Mouse (Mus musculus): ENCODE results near the gene Rangap1. TPM values are rescaled to one million over a fixed set of nuclear protein-coding genes. Genes with fewer than 3 reads are reported as not detected.
A peak's percentile ranks its signal among the peaks of the same experiment; 100 is the strongest.

Rangap1 gene
- polyA plus RNA-seq, 1 experiment from 2014 or later = 90.9 TPM

GRCm38 (mm10) chr15:81694891-81695290 lies 50.4 kb downstream of the Rangap1 start:
- Histone ChIP-seq H3K36me3 (no peaks in the 10 kb centered on the region), H3K4me2 (peak overlapping the region; percentile 73), H3K27me3 (peaks cover 65% of the 10 kb centered on the region), H3K9me3 (replicated peaks) (no peaks in the 10 kb centered on the region), H3K4me3 (replicated peaks) (peak overlapping the region; percentile 54), H3K27ac (no peak overlapping the region), H3K4me1 (replicated peaks) (peaks cover 17% of the 10 kb centered on the region), H3K9ac (peak overlapping the region; percentile 55; the same call in 1 of the 2 replicates)
- 39% methylated on average over 19 of the region's 19 CpGs for WGBS (ENCODE audit: insufficient replicate concordance)
- no peak for DNase-seq
- ATAC-seq (ENCODE audit: low read depth) = no peak

DNA sequence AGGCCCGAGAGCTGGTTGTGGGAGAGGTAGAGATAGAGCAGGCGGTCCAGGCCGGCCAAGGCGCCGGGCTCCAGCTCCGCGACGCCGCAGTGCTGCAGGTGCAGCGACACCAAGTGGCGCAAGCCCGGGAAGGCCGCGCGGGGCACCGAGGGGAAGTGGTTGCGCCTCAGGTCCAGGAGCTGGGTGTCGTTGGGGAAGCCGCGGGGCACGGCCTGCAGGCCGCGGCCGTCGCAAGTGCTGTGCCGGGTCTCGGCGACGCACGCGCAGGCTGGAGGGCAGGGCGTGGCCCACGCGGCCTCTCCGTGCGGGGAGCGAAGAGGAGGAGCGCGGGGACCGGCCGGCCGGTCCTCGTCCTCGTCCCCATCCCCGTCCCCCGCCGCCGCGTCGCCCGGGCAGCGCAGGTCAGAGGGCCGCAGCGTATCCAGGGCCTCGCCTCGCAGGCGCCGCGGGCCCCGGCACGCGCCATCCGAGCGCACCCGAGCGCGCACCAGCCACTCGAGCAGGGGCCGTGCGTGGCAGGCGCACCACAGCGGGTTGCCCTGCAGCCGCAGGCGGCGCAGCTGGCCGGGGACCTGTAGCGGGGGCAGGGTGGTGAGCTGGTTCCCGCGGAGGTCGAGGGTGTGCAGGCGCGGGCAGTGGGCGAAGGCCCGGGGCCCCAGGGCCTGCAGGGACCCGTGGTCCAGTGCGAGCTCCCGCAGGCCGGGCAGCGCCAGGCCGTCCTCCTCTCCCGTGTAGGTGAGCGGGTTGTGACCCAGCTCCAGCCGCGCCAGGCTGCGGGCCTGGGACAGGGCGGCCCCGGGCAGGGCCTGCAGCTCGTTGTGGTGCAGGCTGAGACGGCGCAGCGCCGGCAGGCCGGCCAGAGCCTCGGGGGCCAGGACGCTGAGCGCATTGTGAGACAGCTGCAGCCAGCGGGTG lies 51.1 kb downstream of the Rangap1 start:
- H3K27ac ChIP-seq = no peak overlapping the region
- WGBS (ENCODE audit: insufficient replicate concordance) = 2% methylated on average over 107 of the region's 107 CpGs
- ATAC-seq (ENCODE audit: low read depth) (peak; percentile 66), DNase-seq (peak; percentile 60)
- peak overlapping the region; percentile 73 for H3K4me2 ChIP-seq
- H3K36me3 ChIP-seq = no peaks in the 10 kb centered on the region
- peak overlapping the region; percentile 55 for H3K9ac ChIP-seq
- peaks cover 17% of the 10 kb centered on the region for H3K4me1 ChIP-seq (replicated peaks)
- no peaks in the 10 kb centered on the region for H3K9me3 ChIP-seq (replicated peaks)
- peaks cover 63% of the 10 kb centered on the region for H3K27me3 ChIP-seq
- peak overlapping the region; percentile 54 for H3K4me3 ChIP-seq (replicated peaks)

GRCm38 (mm10) chr15:81693366-81693966 lies 51.9 kb downstream of the Rangap1 start:
- H3K4me3 ChIP-seq (replicated peaks) = peak overlapping the region; percentile 54
- peaks cover 63% of the 10 kb centered on the region for H3K27me3 ChIP-seq
- DNase-seq = no peak
- H3K36me3 ChIP-seq = no peaks in the 10 kb centered on the region
- peak overlapping the region; percentile 73 for H3K4me2 ChIP-seq
- ATAC-seq (ENCODE audit: low read depth) = 0 out of 2 replicates have a peak, but pooled peaks have one; percentile 3
- H3K4me1 ChIP-seq (replicated peaks) = peaks cover 17% of the 10 kb centered on the region
- H3K9ac ChIP-seq = peak overlapping the region; percentile 36; the same call in 1 of the 2 replicates
- 9% methylated on average over 41 of the region's 41 CpGs for WGBS (ENCODE audit: insufficient replicate concordance)
- no peak overlapping the region for H3K27ac ChIP-seq
- no peaks in the 10 kb centered on the region for H3K9me3 ChIP-seq (replicated peaks)

DNA sequence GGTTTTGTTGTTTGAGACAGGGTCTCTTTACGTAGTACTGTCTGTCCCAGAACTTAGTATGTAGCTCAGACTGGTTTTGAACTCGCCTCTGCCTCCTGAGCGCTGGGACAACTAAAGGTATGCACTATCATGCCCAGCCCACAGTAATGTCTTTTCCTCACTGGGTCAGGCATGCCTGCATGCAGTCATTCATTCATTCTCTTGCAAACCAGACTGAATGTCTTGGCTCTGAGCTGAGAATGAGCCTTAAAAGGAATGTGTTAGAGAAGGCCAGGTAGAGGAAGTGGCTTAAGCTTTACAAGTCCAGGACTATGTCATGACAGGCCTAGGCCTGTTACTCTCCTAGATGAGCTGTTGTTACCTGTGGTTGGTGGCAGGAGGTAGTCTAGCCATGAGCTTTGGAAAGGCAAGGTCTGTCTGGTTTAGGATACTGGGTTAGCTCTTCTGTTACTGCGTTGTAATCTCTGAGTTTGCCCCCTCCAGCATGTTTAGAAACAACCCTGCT lies 65.0 kb downstream of the Rangap1 start:
- ATAC-seq (ENCODE audit: low read depth) = no peak

DNA sequence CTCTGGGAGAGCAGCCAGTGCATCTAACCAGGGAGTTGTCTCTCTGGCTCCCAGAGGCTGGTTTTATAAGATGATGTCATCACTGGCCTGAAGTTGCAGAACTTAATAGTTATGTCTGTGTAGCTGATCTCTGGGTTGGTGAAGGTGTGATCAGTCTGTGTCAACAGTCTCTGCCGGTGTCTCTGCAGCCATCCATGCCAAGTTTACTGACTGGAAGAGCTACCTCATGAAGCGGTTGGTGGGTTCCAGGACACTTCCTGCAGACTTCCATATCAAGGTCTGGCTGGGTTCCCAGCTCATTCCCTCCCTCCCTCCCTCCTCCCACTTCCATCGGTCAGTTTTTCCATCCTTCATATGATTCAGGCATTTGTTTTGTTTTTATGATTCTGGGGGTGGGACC lies 68.7 kb downstream of the Rangap1 start:
- WGBS (ENCODE audit: insufficient replicate concordance) = 83% methylated on average over 3 of the region's 3 CpGs
- no peak for DNase-seq
- no peak overlapping the region for H3K4me3 ChIP-seq (replicated peaks)
- no peak for ATAC-seq (ENCODE audit: low read depth)
- no peaks in the 10 kb centered on the region for H3K9me3 ChIP-seq (replicated peaks)
- H3K4me2 ChIP-seq = no peak overlapping the region
- H3K27me3 ChIP-seq = no peaks in the 10 kb centered on the region
- H3K9ac ChIP-seq = no peak overlapping the region
- H3K27ac ChIP-seq = no peak overlapping the region
- peaks cover 64% of the 10 kb centered on the region for H3K36me3 ChIP-seq
- no peaks in the 10 kb centered on the region for H3K4me1 ChIP-seq (replicated peaks)

More for the DNA sequence above, 65.0 kb downstream of the Rangap1 start:
- Histone ChIP-seq H3K9me3 (replicated peaks) (no peaks in the 10 kb centered on the region), H3K9ac (no peak overlapping the region), H3K27me3 (no peaks in the 10 kb centered on the region), H3K4me2 (no peak overlapping the region), H3K4me3 (replicated peaks) (no peak overlapping the region), H3K4me1 (replicated peaks) (no peaks in the 10 kb centered on the region), H3K27ac (no peak overlapping the region), H3K36me3 (peaks cover 84% of the 10 kb centered on the region)
- WGBS (ENCODE audit: insufficient replicate concordance) = 87% methylated on average over 4 of the region's 4 CpGs
- no peak for DNase-seq

DNA sequence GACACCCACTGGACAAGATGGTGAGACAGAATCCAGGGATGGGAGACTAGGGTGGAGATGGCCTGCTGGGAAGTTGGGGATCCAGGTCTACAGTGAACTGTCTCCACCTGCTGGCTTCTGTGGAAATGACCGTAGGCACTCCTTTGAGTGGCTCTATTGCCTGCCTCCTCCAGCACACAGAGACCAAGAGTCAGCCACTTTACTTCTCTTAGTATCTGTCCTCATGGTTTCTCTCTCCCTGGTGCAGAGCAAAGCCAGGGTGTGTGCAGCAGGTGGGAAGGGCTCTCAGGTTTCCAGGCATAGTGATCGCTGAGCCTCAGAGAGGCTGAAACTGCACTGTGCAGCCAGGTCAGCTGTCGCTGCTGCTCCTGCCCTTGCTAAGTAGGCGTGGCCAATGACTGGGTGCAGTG lies 75.1 kb downstream of the Rangap1 start:
- 76% methylated on average over 4 of the region's 4 CpGs for WGBS (ENCODE audit: insufficient replicate concordance)
- ATAC-seq (ENCODE audit: low read depth) (0 out of 2 replicates have a peak, but pooled peaks have one; percentile 26), DNase-seq (no peak)
- H3K27ac ChIP-seq = no peak overlapping the region
- no peak overlapping the region for H3K4me2 ChIP-seq
- peaks cover 5% of the 10 kb centered on the region for H3K4me1 ChIP-seq (replicated peaks)
- peaks cover 59% of the 10 kb centered on the region for H3K36me3 ChIP-seq
- no peaks in the 10 kb centered on the region for H3K9me3 ChIP-seq (replicated peaks)
- H3K9ac ChIP-seq = no peak overlapping the region
- no peak overlapping the region for H3K4me3 ChIP-seq (replicated peaks)
- no peaks in the 10 kb centered on the region for H3K27me3 ChIP-seq

DNA sequence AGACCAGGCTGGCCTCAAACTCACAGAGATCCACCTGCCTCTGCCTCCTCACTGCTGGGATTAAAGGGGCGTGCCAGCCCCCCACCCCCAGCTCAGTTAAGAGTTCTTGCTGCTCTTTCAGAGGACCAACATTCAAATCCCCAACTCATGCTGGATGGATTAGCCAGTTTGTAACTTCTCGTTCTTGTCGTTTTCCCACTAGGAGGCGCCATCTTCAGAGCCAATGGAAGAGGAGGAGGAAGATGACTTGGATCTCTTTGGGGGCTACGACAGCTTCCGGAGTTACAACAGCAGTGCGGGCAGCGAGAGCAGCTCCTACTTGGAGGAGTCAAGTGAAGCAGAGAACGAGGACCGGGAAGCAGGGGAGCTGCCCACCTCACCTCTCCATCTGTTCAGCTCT lies 78.4 kb downstream of the Rangap1 start:
- Histone ChIP-seq H3K27ac (no peak overlapping the region), H3K27me3 (no peaks in the 10 kb centered on the region), H3K36me3 (peaks cover 44% of the 10 kb centered on the region), H3K4me1 (replicated peaks) (peaks cover 14% of the 10 kb centered on the region), H3K9me3 (replicated peaks) (no peaks in the 10 kb centered on the region), H3K4me3 (replicated peaks) (no peak overlapping the region), H3K9ac (no peak overlapping the region), H3K4me2 (no peak overlapping the region)
- 78% methylated on average over 10 of the region's 10 CpGs for WGBS (ENCODE audit: insufficient replicate concordance)
- ATAC-seq (ENCODE audit: low read depth) (no peak), DNase-seq (no peak)

DNA sequence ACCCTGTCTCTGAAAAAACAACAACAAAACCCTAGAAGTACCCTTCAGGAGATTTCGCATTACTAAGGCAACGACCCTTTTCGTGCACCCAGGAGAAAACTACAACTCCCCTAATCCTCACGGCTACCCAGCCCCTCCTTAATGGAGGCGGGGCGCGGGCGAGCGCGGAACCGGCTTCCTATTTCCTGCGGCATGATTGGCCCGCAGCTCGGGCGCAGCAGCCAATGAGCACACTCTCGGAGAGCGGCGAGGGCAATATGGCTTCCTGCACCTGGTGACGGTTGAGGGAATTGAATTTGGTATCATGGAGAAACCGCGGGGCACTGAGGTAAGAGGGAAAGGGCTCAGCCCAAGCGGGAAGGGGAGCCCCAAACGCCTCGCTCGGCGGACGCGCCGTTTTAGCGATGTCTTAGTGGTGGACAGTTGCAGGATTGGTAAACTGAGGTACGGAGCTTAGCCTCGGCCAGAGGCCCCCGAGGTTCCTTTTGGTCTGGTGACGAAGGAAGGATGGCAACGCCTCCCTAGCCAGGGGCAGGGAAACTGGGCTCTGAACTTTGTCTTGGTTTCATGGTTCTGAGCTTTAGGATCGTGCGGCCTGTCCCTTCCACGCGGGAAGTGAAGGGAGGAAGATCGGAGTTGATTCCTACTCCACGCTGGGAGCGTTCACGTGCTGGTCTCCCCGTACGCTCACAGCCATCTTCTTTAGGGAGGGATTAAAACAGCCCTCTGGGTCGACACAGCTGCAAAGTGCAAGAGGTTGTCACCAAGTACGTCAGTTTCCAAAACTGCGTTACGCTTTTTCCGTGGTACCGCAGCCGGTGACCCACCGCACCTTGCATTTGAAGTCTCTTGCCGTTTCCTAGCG lies 81.4 kb downstream of the Rangap1 start, which contains the start of gene L3mbtl2:
Gene L3mbtl2, plus strand, starts transcription at position 193 of the 865 bp plus-strand sequence.
- H3K9me3 ChIP-seq (replicated peaks) = no peaks in the 10 kb centered on the region
- peak within 1 kb of the TSS; percentile 82 for H3K4me3 ChIP-seq (replicated peaks)
- peaks cover 21% of the 10 kb centered on the region for H3K36me3 ChIP-seq
- H3K4me2 ChIP-seq = peak within 1 kb of the TSS; percentile 84
- H3K27me3 ChIP-seq = no peaks in the 10 kb centered on the region
- DNase-seq (peak; percentile 90), ATAC-seq (ENCODE audit: low read depth) (peak; percentile 99)
- H3K27ac ChIP-seq = peak within 1 kb of the TSS; percentile 72
- peak within 1 kb of the TSS; percentile 81 for H3K9ac ChIP-seq
- WGBS (ENCODE audit: insufficient replicate concordance) = under 1% methylated on average over 55 of the region's 55 CpGs
- peaks cover 14% of the 10 kb centered on the region for H3K4me1 ChIP-seq (replicated peaks)

- no peak for ATAC-seq (ENCODE audit: low read depth)
Observed at GRCm38 (mm10) chr15:81663281-81663680, 82.0 kb downstream of the Rangap1 start.

GRCm38 (mm10) chr15:81661701-81662100 lies 83.6 kb downstream of the Rangap1 start:
- no peaks in the 10 kb centered on the region for H3K27me3 ChIP-seq
- DNase-seq (no peak), ATAC-seq (ENCODE audit: low read depth) (no peak)
- no peak overlapping the region for H3K27ac ChIP-seq
- H3K4me1 ChIP-seq (replicated peaks) = peaks cover 14% of the 10 kb centered on the region
- H3K4me2 ChIP-seq = no peak overlapping the region
- H3K9ac ChIP-seq = no peak overlapping the region
- H3K4me3 ChIP-seq (replicated peaks) = no peak overlapping the region
- H3K36me3 ChIP-seq = no peaks in the 10 kb centered on the region
- no peaks in the 10 kb centered on the region for H3K9me3 ChIP-seq (replicated peaks)
- 80% methylated on average over 2 of the region's 2 CpGs for whole genome bisulfite sequencing (ENCODE audit: insufficient replicate concordance)

More at GRCm38 (mm10) chr15:81663281-81663680, 82.0 kb downstream of the Rangap1 start:
- Histone ChIP-seq H3K9me3 (replicated peaks) (no peaks in the 10 kb centered on the region), H3K9ac (no peak overlapping the region), H3K27ac (no peak overlapping the region), H3K27me3 (no peaks in the 10 kb centered on the region), H3K36me3 (peaks cover 15% of the 10 kb centered on the region), H3K4me3 (replicated peaks) (peak overlapping the region; percentile 82), H3K4me2 (peak overlapping the region; percentile 84), H3K4me1 (replicated peaks) (peaks cover 14% of the 10 kb centered on the region)
- WGBS (ENCODE audit: insufficient replicate concordance) = 52% methylated on average over 10 of the region's 10 CpGs
- DNase-seq = no peak
